Mouse (Mus musculus): ENCODE results near the gene Tmem181a. TPM values are rescaled to one million over a fixed set of nuclear protein-coding genes. Genes with fewer than 3 reads are reported as not detected.
"Not testable (repeated sequence)": the region's sequence is repeated elsewhere in the genome, so short reads cannot be mapped to it uniquely, and the experiment has no call there.

The Tmem181a gene
- polyA plus RNA-seq (2011; ENCODE audit: insufficient read depth, insufficient read length, low replicate concordance, missing spikeins) = 8.6 and 33.4 TPM in 2 replicates

DNA sequence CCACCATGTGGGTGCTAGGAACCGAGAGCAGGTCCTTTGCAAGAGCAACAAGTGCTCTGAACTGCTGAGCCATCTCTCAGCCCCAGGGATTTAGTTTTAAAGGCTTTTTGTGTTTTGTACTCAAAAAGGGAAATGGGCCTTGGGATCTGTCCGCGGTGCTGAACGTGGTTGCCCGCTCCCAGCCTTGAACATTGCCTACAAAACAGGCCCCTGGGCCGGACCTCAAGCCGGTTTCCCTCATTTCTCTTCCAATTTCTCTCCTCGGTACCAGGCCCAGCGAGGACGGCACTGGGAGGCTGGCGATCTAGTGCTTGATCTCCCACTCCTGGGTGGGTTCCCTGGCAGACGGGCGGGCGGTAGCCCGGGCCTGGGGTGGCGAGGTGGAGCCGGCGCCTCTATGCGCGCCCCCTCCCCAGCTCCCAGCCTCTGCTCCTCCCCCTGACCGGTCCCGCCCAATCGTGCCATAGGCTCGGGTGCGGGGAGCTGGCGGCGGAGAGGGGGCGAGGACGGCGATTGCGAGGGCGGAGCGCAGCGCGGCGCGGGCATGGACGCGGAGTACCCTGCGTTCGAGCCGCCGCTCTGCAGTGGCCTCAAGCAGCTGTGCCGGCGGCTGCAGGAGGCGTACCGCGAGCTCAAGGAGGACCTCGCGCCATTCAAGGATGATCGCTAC, at the start of gene Tmem181a:
Tmem181a (plus strand) TSS at position 461 of the 670 bp plus-strand sequence.
- not testable (repeated sequence) for H3K4me1 ChIP-seq (ENCODE audit: control insufficient read depth, insufficient read depth, low read length); H3K27ac ChIP-seq (ENCODE audit: control insufficient read depth, insufficient read depth, low read depth, low read length, poor library complexity); H3K4me3 ChIP-seq (replicated peaks; ENCODE audit: control insufficient read depth, low read depth, low read length)
- 3% methylated on average over 19 of the region's 51 CpGs for WGBS

DNA sequence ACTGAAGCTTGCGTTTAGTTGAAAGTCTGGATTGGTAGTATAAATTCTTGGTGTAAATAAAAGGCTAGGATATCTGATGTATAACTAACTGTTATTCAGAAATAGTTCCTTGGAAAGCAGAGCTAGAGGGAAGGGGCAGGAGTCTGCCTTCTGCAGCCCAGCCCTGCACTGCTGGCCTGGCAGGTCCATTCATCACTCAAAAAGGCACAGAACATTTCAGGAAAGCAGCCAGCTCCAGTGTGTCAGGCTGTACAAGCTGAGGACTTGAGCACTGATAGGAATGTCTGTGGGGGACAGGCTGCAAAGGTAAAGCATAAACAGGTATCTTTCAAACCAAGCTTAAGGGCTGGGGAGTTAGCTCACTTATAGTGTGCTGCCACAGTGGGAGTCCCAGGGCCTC, 44.9 kb upstream of the Tmem181a start:
- TF ChIP-seq POLR2A (IDR thresholded peaks at IDR 0.05; ENCODE audit: borderline replicate concordance, control insufficient read depth, low read depth, low read length) = no peak
- WGBS = 76% methylated on average over 1 of the region's 1 CpGs
- no peak overlapping the region for H3K4me3 ChIP-seq (replicated peaks; ENCODE audit: control insufficient read depth, low read depth, low read length)
- no peaks in the 10 kb centered on the region for H3K4me1 ChIP-seq (ENCODE audit: control insufficient read depth, insufficient read depth, low read length)
- H3K27ac ChIP-seq (ENCODE audit: control insufficient read depth, insufficient read depth, low read depth, low read length, poor library complexity) = no peak overlapping the region

DNA sequence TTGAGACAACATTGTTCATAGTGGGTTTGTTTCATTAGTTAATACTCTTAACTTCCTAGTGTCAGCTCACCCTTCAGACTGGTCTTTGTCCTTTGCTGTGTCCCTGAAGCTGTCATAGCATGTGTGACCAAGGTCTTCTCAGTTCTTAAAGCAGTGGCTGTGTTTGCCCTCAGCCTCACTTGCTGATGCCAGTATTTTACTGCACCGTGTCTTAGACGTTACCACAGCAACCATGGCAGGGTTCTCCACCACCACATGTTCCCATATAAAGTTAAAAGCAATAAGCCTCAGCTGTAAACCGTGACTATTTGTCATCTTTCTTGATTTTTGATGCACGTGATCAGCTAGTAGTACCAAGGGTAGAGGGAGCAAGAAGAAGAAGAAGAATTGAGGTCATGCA, 41.0 kb upstream of the Tmem181a start:
- Histone ChIP-seq H3K27ac (ENCODE audit: control insufficient read depth, insufficient read depth, low read depth, low read length, poor library complexity) (no peak overlapping the region), H3K4me1 (ENCODE audit: control insufficient read depth, insufficient read depth, low read length) (no peaks in the 10 kb centered on the region), H3K4me3 (replicated peaks; ENCODE audit: control insufficient read depth, low read depth, low read length) (no peak overlapping the region)
- no peak for TF ChIP-seq POLR2A (IDR thresholded peaks at IDR 0.05; ENCODE audit: borderline replicate concordance, control insufficient read depth, low read depth, low read length)
- no peak for TF ChIP-seq CTCF (IDR thresholded peaks at IDR 0.05; ENCODE audit: control insufficient read depth, insufficient read depth, low read length)
- WGBS = 70% methylated on average over 4 of the region's 4 CpGs

DNA sequence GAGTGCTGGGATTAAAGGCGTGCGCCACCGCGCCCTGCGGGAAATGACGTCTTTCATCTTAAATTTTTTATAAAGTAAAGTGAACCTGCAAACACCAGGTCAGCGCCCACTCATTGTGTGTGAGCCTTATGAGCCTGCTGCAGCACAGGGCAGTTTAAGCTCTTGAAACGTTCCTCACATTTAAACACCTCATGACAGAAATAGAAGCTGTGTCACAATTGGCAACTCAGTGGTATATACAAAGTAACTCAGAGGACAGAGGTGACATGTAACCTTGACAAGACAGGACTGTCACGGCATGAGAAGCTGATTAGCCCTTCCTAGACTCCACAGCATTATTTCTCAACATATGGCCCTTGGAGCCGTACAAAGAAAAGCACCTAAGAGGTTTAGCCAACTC, 40.1 kb upstream of the Tmem181a start:
- H3K27ac ChIP-seq (ENCODE audit: control insufficient read depth, insufficient read depth, low read depth, low read length, poor library complexity) = no peak overlapping the region
- no peak overlapping the region for H3K4me3 ChIP-seq (replicated peaks; ENCODE audit: control insufficient read depth, low read depth, low read length)
- H3K4me1 ChIP-seq (ENCODE audit: control insufficient read depth, insufficient read depth, low read length) = no peaks in the 10 kb centered on the region
- no peak for TF ChIP-seq CTCF (IDR thresholded peaks at IDR 0.05; ENCODE audit: control insufficient read depth, insufficient read depth, low read length)
- TF ChIP-seq POLR2A (IDR thresholded peaks at IDR 0.05; ENCODE audit: borderline replicate concordance, control insufficient read depth, low read depth, low read length) = no peak
- WGBS = 83% methylated on average over 10 of the region's 10 CpGs

DNA sequence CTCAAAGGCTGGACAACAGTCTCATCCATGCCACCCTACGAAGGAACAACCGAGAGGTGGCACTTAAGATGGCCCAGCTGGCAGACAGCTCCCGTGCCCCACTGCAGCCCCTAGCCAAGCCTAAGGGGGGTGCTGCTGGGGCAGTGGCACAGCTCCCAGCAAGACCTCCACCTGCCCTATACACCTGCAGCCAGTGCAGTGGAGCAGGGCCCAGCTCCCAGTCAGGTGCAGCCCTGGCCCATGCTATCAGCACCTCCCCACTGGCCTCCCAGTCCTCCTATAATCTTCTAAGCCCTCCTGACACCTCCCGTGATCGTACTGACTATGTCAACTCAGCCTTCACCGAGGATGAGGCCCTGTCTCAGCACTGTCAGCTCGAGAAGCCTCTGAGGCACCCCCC, 24.0 kb upstream of the Tmem181a start:
- not testable (repeated sequence) for H3K4me3 ChIP-seq (replicated peaks; ENCODE audit: control insufficient read depth, low read depth, low read length); H3K27ac ChIP-seq (ENCODE audit: control insufficient read depth, insufficient read depth, low read depth, low read length, poor library complexity); H3K4me1 ChIP-seq (ENCODE audit: control insufficient read depth, insufficient read depth, low read length)
- WGBS = no CpG with 5 or more reads among the region's 7 CpGs

DNA sequence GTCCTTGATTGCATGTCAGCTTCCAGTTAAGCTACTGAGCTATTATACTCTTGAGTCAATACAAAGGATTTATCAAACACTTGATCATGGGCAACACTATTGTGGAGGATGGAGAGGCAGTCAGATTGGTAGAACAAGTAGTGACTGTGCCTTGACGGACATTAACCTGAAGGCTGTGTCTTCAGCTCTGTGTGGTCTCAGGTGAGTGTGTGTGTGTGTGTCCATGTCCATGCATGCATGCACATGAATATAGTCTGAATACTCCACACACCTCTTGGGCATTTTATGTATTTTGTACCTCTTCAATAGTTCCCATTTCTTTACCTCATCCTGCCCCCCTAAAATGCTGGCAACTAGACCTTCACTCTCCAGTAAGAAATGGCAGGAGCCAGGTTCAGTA, 5.4 kb upstream of the Tmem181a start:
- H3K4me1 ChIP-seq (ENCODE audit: control insufficient read depth, insufficient read depth, low read length); H3K4me3 ChIP-seq (replicated peaks; ENCODE audit: control insufficient read depth, low read depth, low read length); H3K27ac ChIP-seq (ENCODE audit: control insufficient read depth, insufficient read depth, low read depth, low read length, poor library complexity): not testable (repeated sequence)
- 88% methylated on average over 1 of the region's 1 CpGs for WGBS

DNA sequence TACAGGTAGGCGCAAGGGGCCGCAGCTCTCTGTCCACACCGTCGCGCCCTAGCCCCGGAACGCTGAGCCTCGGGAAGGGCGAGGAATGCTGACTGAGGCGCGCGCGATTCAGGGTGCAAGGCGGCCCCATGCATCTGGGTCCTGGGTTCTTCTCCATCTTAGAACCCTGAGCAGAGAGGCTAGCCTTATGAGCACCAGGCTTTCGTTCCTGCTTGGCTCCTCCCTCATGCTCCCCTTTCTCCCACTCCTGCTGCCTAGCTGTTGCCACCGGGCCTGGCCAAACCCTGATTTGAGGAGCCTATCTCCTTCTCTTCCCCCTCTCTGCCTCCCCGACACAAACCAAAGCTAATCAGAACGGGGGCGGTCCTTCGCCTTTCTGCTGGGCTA, 403 bp downstream of the Tmem181a start:
- H3K27ac ChIP-seq (ENCODE audit: control insufficient read depth, insufficient read depth, low read depth, low read length, poor library complexity); H3K4me1 ChIP-seq (ENCODE audit: control insufficient read depth, insufficient read depth, low read length); H3K4me3 ChIP-seq (replicated peaks; ENCODE audit: control insufficient read depth, low read depth, low read length): not testable (repeated sequence)
- WGBS = 11% methylated on average over 13 of the region's 20 CpGs

DNA sequence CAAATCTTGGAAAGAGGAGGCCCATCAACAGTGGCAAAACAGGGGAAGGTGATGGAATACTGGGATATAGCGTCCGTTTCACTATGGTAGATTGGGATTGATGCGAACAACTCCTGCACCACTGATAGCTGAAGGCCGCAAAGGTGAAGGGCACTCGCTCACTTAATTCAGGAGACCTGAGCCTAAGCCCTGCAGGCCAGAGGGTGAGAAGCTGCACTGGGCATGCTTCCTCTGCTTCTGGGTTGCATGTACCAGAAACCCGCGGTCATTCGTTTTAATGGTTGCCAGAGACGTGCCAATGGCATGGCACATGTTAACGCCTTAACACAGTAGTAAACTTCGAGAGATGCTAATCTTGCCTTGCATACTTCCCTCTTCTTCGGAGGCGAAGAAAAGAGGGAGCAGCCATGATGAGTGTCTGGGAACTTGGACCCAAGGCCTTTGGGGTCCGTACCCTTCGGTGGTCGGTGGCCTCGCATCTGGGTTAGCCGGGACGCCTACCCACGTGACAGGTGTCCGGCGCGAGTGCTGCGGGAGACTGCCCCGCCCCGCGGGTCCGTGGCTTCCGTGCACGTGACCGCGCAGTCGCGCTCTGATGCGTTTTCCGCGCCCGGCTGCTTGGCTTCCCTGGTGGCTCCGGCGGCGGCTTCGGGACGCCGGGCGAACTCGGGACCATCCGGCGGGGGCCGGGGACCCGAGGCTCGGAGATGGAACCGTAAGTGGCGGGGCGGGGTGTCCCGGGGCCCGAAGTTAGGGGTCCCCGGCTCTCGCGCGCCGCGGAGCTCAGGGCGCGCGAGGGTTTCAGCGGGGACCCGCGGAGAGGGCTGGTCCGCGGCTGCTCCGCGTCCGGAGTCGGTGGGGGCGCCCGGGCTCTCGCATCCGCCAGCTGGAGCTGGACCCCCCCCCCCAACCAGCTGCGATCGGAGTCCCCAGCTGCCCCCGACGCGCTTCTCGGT, 13.5 kb downstream of the Tmem181a start:
- H3K27ac ChIP-seq (ENCODE audit: control insufficient read depth, insufficient read depth, low read depth, low read length, poor library complexity); H3K4me1 ChIP-seq (ENCODE audit: control insufficient read depth, insufficient read depth, low read length): not testable (repeated sequence)
- under 1% methylated on average over 71 of the region's 84 CpGs for WGBS

DNA sequence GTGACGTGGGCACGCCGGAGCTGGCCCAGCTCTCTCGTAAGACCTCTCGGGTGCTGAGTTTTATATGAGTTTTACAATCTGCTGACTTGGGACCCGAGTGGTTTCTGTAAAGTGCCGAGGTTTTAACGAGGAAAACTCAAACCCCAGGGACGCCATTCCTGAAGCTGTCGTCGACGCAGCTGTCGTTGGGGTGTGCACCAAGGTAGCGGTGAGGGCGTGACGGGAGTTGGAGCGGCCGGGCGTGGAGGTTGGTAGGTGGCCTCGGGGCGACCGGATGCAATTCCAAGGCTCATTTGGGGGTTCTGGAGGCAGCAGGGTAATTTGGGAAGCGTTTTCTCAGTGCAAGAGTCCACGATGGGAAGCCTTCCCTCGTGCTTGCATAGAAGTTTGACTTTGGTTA, 14.2 kb downstream of the Tmem181a start:
- H3K27ac ChIP-seq (ENCODE audit: control insufficient read depth, insufficient read depth, low read depth, low read length, poor library complexity); H3K4me3 ChIP-seq (replicated peaks; ENCODE audit: control insufficient read depth, low read depth, low read length); H3K4me1 ChIP-seq (ENCODE audit: control insufficient read depth, insufficient read depth, low read length): not testable (repeated sequence)
- WGBS = 2% methylated on average over 25 of the region's 25 CpGs

More for the DNA sequence above, 13.5 kb downstream of the Tmem181a start:
- H3K4me3 ChIP-seq (replicated peaks; ENCODE audit: control insufficient read depth, low read depth, low read length) = peak overlapping the region; percentile 27

DNA sequence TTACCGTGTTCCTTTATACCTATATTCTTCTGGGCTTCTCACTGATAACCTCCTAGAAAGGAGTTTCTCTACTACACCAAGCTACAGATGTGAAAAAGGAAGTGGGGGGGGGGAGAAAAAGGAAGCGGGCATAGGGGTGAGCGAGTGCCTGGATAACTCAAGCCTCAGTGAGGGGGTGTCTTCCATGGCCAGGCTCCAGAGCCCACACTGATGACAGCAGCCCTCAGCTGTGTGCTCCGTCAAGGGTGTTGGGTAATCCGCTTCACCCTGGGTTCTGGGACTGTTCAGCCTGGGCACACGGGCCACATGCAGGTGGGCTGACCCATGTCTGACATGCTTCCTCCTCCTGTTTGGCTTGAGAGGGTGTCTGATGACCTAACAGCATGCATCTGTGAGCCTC, 15.3 kb downstream of the Tmem181a start:
- not testable (repeated sequence) for H3K4me1 ChIP-seq (ENCODE audit: control insufficient read depth, insufficient read depth, low read length); H3K27ac ChIP-seq (ENCODE audit: control insufficient read depth, insufficient read depth, low read depth, low read length, poor library complexity); H3K4me3 ChIP-seq (replicated peaks; ENCODE audit: control insufficient read depth, low read depth, low read length)
- WGBS = 7% methylated on average over 6 of the region's 6 CpGs

DNA sequence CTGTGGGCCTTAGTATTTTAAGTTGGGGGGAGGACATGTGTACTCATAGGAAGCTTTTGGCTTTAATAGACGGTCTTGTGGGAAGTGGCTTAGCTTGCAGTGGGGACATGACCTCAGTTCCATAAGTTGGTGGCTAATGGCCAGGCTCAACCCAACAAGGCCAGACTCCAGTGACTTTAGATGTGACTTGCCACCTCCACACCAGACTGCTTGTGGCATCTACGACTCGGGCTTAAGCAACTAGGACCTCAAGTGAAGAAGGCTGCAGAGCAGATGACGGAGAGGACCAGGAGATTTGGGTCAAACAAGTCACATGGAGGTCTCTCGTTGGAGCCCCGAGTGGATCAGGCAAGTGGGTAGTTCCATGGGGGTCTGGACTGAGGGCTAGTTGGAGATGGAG, 18.0 kb downstream of the Tmem181a start:
- WGBS = 86% methylated on average over 5 of the region's 6 CpGs
- H3K4me1 ChIP-seq (ENCODE audit: control insufficient read depth, insufficient read depth, low read length); H3K4me3 ChIP-seq (replicated peaks; ENCODE audit: control insufficient read depth, low read depth, low read length): not testable (repeated sequence)

DNA sequence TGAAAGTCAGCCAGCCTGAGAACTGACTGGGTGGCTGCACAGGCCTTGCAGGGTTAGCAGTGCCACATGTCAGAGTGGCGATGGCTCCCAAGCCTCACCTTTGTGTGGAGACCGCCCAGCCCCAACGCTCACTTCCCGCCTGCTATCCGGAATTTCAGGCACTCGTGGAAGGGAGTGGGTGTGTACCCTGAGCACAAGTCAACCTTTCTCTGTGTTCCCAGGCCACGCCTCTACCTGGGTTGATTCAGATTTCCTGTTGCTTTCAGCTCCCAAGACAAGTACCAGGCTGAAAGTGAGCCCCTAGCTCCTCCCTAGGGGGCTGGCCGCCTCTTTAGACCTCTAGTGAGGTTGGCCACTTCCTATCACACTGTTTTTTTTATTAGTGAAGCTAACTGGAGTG, 22.5 kb downstream of the Tmem181a start:
- H3K4me1 ChIP-seq (ENCODE audit: control insufficient read depth, insufficient read depth, low read length); H3K27ac ChIP-seq (ENCODE audit: control insufficient read depth, insufficient read depth, low read depth, low read length, poor library complexity); H3K4me3 ChIP-seq (replicated peaks; ENCODE audit: control insufficient read depth, low read depth, low read length): not testable (repeated sequence)
- WGBS = 56% methylated on average over 8 of the region's 8 CpGs

More for the DNA sequence above, 18.0 kb downstream of the Tmem181a start:
- H3K27ac ChIP-seq (ENCODE audit: control insufficient read depth, insufficient read depth, low read depth, low read length, poor library complexity) = not testable (repeated sequence)

DNA sequence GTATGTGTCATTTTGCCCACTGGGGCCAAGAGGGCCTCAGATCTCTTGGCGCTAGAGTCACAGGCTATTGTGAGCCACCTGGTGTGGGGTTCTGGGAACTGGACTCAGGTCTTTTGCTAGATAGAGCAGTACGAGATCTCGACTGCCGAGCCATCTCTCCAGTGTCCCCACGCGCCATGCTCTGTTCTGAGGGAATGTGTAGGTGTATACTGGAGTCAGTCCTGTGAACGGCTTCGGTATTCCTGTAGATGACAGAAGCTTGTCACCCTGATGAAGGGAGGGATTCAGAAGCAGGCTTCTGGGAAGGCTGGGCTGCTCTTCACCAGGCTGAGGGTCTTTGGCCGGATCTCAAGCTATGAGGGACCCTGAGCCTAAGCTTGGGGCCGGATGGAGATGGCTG, 23.1 kb downstream of the Tmem181a start:
- not testable (repeated sequence) for H3K27ac ChIP-seq (ENCODE audit: control insufficient read depth, insufficient read depth, low read depth, low read length, poor library complexity); H3K4me3 ChIP-seq (replicated peaks; ENCODE audit: control insufficient read depth, low read depth, low read length); H3K4me1 ChIP-seq (ENCODE audit: control insufficient read depth, insufficient read depth, low read length)
- WGBS = 88% methylated on average over 10 of the region's 10 CpGs
